Mouse (Mus musculus): Measurements from ENCODE around the gene Il10ra. TPM values are rescaled to one million over a fixed set of nuclear protein-coding genes. Genes with fewer than 3 reads are reported as not detected.

Il10ra gene
- polyA plus RNA-seq, 1 experiment from 2014 or later = 0.62 TPM

DNA sequence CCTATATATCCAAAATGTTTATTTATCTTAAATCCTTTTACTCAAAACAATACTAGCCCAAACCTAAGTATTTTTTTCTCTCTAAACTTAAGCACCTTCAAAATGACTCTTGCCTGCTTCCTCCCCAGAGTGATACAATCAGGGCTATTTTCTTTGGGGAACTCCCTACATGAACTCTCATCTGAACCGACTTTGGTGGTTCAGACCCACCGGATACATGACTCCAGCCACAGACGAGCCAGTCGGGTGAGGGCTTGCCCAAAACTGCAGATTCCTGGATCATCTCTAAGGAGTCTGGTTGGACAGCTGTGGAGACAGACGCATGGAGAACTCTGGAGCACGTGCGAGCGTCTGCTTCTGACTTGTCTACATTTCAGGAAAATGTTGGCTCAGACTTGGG lies 39.6 kb downstream of the Il10ra start:
- Histone ChIP-seq H3K4me2 (replicated peaks) (no peak overlapping the region), H3K9me3 (no peaks in the 10 kb centered on the region), H3K9ac (replicated peaks) (no peak overlapping the region), H3K27ac (no peak overlapping the region), H3K36me3 (no peaks in the 10 kb centered on the region), H3K4me1 (replicated peaks) (no peaks in the 10 kb centered on the region), H3K4me3 (replicated peaks) (no peak overlapping the region), H3K27me3 (no peaks in the 10 kb centered on the region)
- ATAC-seq = no peak
- 89% methylated on average over 8 of the region's 8 CpGs for WGBS

GRCm38 (mm10) chr9:45221567-45221966 lies 47.4 kb downstream of the Il10ra start:
- Histone ChIP-seq H3K27ac (no peak overlapping the region), H3K9me3 (no peaks in the 10 kb centered on the region), H3K4me2 (replicated peaks) (no peak overlapping the region), H3K27me3 (no peaks in the 10 kb centered on the region), H3K4me1 (replicated peaks) (no peaks in the 10 kb centered on the region), H3K9ac (replicated peaks) (no peak overlapping the region), H3K36me3 (no peaks in the 10 kb centered on the region), H3K4me3 (replicated peaks) (no peak overlapping the region)
- 18% methylated on average over 6 of the region's 6 CpGs for WGBS
- ATAC-seq = no peak

DNA sequence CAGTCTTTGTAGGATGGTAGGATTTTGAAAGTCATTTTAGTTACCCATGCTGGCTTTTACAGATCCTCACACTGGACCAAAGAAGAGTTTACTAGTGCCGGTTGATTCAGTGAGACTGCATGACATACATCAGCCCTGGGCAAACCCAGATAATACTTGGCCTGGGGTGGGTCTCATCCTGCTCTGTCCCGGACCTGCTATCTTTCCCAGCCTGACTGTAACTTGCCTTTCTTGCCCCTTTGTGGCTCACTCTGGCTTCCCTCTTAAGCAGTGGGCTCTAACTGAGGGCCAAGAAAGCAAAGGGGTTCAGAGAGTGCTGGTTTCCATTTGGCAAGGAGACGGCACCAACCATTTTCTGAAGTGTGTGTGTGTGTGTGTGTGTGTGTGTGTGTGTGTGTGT lies 49.3 kb downstream of the Il10ra start:
- no peak overlapping the region for H3K27ac ChIP-seq
- no peak for ATAC-seq
- no peaks in the 10 kb centered on the region for H3K36me3 ChIP-seq
- no peaks in the 10 kb centered on the region for H3K9me3 ChIP-seq
- H3K4me3 ChIP-seq (replicated peaks) = no peak overlapping the region
- WGBS = 88% methylated on average over 3 of the region's 3 CpGs
- H3K9ac ChIP-seq (replicated peaks) = no peak overlapping the region
- 0 out of 2 replicates have a peak, but pooled peaks cover 3% of the 10 kb centered on the region for H3K4me1 ChIP-seq (replicated peaks)
- no peaks in the 10 kb centered on the region for H3K27me3 ChIP-seq
- no peak overlapping the region for H3K4me2 ChIP-seq (replicated peaks)

DNA sequence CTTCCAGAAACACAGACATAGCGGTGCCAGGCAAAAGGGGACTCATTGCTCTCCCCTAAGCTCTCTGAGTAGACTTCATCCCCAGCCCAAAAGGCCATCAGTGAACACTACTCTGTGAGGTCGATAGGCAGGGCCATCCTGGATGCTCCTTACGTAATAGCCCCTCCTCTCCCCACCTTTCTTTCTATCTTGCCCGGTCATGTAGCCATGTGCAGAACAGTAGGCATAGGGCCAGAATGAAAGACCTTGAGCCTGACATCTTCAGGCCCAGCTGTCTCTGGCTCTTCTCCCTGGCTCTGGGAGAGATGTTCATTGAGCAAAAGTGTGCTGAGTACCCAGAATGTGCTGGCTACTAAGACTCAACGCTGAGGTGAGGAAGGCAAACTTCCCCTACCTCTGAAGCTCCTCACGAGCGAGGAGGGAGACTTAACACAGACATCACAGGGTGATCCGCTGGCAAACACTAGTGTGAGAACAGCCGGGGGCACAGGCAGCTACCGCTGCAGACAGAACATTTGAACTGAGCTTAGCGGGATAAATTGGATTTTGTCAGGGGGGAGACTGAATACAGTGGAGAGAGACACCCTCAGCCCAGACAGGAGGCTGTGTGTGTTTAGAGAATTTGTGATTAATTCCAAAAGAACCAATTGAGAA lies 53.3 kb downstream of the Il10ra start:
- no peak overlapping the region for H3K4me3 ChIP-seq (replicated peaks)
- H3K27me3 ChIP-seq = no peaks in the 10 kb centered on the region
- H3K36me3 ChIP-seq = no peaks in the 10 kb centered on the region
- H3K4me2 ChIP-seq (replicated peaks) = no peak overlapping the region
- H3K27ac ChIP-seq = no peak overlapping the region
- 0 out of 2 replicates have a peak, but pooled peaks have one; percentile 6 for ATAC-seq
- H3K9me3 ChIP-seq = no peaks in the 10 kb centered on the region
- H3K9ac ChIP-seq (replicated peaks) = no peak overlapping the region
- 64% methylated on average over 11 of the region's 11 CpGs for WGBS
- H3K4me1 ChIP-seq (replicated peaks) = 0 out of 2 replicates have a peak, but pooled peaks cover 3% of the 10 kb centered on the region

- ATAC-seq = no peak
- 68% methylated on average over 6 of the region's 6 CpGs for WGBS
- H3K9ac ChIP-seq (replicated peaks) = no peak overlapping the region
These were observed 56.9 kb downstream of the Il10ra start for GRCm38 (mm10) chr9:45212001-45212400.

DNA sequence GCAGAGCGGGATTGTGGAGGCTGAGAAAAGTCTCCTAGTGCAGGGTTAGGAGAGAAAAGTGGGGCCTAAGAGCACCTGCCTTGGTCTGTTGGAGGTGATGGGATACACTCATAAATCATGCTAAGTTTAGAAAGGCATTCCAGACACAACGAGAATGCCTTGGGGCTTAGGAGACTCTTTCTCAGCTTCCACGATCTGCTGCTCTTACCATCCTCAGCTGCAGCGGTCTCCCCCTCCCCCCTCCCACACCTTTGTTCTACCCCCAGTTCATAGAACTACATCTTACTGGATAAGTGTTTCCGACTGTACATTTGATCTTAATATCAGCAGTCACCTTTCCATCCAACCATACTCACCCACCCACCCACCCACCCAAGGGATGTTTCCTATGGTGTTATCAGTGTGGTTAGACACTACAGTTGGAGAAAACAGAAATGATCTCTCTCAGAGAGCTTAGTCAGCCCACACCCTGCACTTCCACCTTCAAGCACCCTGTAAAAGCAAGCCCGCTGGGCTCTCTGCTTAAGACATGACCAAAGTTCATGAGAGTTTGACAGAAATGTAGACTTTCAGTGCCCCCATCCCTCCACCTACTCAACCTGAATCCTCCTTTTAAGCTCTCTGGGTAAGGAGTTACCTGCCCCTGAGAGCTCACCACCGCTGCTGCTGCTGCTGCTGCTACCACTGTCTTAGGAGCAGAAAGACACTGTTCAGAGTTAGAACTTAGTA lies 61.8 kb downstream of the Il10ra start:
- Histone ChIP-seq H3K27me3 (no peaks in the 10 kb centered on the region), H3K4me1 (replicated peaks) (no peaks in the 10 kb centered on the region), H3K9ac (replicated peaks) (no peak overlapping the region), H3K4me2 (replicated peaks) (no peak overlapping the region), H3K9me3 (no peaks in the 10 kb centered on the region), H3K4me3 (replicated peaks) (no peak overlapping the region), H3K27ac (no peak overlapping the region), H3K36me3 (no peaks in the 10 kb centered on the region)
- no peak for ATAC-seq
- WGBS = 87% methylated on average over 7 of the region's 7 CpGs

More at GRCm38 (mm10) chr9:45212001-45212400, 56.9 kb downstream of the Il10ra start:
- H3K4me1 ChIP-seq (replicated peaks) = 0 out of 2 replicates have a peak, but pooled peaks cover 3% of the 10 kb centered on the region
- no peak overlapping the region for H3K4me2 ChIP-seq (replicated peaks)
- no peak overlapping the region for H3K27ac ChIP-seq
- H3K4me3 ChIP-seq (replicated peaks) = no peak overlapping the region
- no peaks in the 10 kb centered on the region for H3K27me3 ChIP-seq
- H3K36me3 ChIP-seq = no peaks in the 10 kb centered on the region
- H3K9me3 ChIP-seq = no peaks in the 10 kb centered on the region

GRCm38 (mm10) chr9:45206121-45206520 lies 62.8 kb downstream of the Il10ra start:
- Histone ChIP-seq H3K4me3 (replicated peaks) (no peak overlapping the region), H3K27ac (no peak overlapping the region), H3K9me3 (no peaks in the 10 kb centered on the region), H3K27me3 (no peaks in the 10 kb centered on the region), H3K9ac (replicated peaks) (no peak overlapping the region), H3K36me3 (no peaks in the 10 kb centered on the region), H3K4me1 (replicated peaks) (no peaks in the 10 kb centered on the region), H3K4me2 (replicated peaks) (no peak overlapping the region)
- no peak for ATAC-seq
- 69% methylated on average over 4 of the region's 4 CpGs for WGBS

DNA sequence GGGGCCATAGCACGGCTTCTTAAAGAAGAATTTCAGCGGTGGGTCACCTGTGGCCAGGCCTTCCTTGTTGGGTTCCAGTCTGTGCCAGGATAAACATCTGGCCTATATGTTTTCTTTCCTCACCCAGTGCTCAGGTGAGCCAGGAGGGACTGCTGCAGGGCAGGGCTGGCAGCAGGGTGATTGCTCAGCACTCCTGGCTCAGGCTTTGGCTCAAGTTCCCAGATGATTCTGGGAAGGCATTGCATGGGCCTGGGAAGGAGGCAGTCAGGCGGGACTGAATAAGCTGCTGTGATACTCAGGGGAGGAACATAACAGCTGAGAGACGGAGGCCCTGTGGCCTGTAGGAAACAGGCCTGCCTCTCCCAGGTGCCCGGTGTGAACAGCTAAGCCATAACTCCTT lies 63.8 kb downstream of the Il10ra start:
- Histone ChIP-seq H3K27me3 (no peaks in the 10 kb centered on the region), H3K4me1 (replicated peaks) (no peaks in the 10 kb centered on the region), H3K4me3 (replicated peaks) (no peak overlapping the region), H3K36me3 (no peaks in the 10 kb centered on the region), H3K4me2 (replicated peaks) (no peak overlapping the region), H3K9me3 (no peaks in the 10 kb centered on the region), H3K9ac (replicated peaks) (no peak overlapping the region), H3K27ac (no peak overlapping the region)
- ATAC-seq = no peak
- 87% methylated on average over 5 of the region's 5 CpGs for WGBS

Small RNA genes within 50 kb of the gene (microRNA-seq; reads per million reads assigned to microRNA genes)
- gene Mir7086 = not detected

Other genes starting within 250 kb of the Il10ra start
- 0.30 and 0.36 TPM in 2 replicates for gene Mpzl2, start 229.3 kb downstream of the Il10ra start, polyA plus RNA-seq (2015; fragmentation: Nextera tagmentation; extraction: Ambion mirVana)
- gene Mpzl3, start 214.0 kb downstream of the Il10ra start, polyA plus RNA-seq (2015; fragmentation: Nextera tagmentation; extraction: Ambion mirVana) = 1.6 TPM in 2 replicates
- 0.27 and 0.51 TPM in 2 replicates for gene Jaml, start 190.0 kb downstream of the Il10ra start, polyA plus RNA-seq (2015; fragmentation: Nextera tagmentation; extraction: Ambion mirVana)
- gene Scn2b, start 151.4 kb downstream of the Il10ra start, polyA plus RNA-seq (2015; fragmentation: Nextera tagmentation; extraction: Ambion mirVana) = 6.6 and 7.2 TPM in 2 replicates
- 0.13 and 0.17 TPM in 2 replicates for gene Scn4b, start 130.8 kb downstream of the Il10ra start, polyA plus RNA-seq (2015; fragmentation: Nextera tagmentation; extraction: Ambion mirVana)
- not detected in 2 replicates for gene BC049352, start 87.1 kb downstream of the Il10ra start, polyA plus RNA-seq (2015; fragmentation: Nextera tagmentation; extraction: Ambion mirVana)
- gene Tmprss4, start 65.1 kb downstream of the Il10ra start, polyA plus RNA-seq (2015; fragmentation: Nextera tagmentation; extraction: Ambion mirVana) = not detected in 2 replicates
- not detected in 2 replicates for gene Tmprss13, start 50.0 kb upstream of the Il10ra start, polyA plus RNA-seq (2015; fragmentation: Nextera tagmentation; extraction: Ambion mirVana)
- 364 and 384 TPM in 2 replicates for gene Fxyd6, start 101.0 kb upstream of the Il10ra start, polyA plus RNA-seq (2015; fragmentation: Nextera tagmentation; extraction: Ambion mirVana)
- 3.6 and 5.5 TPM in 2 replicates for gene Fxyd2, start 130.5 kb upstream of the Il10ra start, polyA plus RNA-seq (2015; fragmentation: Nextera tagmentation; extraction: Ambion mirVana)
- 8.4 and 9.5 TPM in 2 replicates for gene Dscaml1, start 157.5 kb upstream of the Il10ra start, polyA plus RNA-seq (2015; fragmentation: Nextera tagmentation; extraction: Ambion mirVana)

All from midbrain, embryonic 13.5 days (tissue).